Mouse (Mus musculus) large intestine, adult 2 months (tissue): ENCODE results near the gene Cryzl2. TPM values are rescaled to one million over a fixed set of nuclear protein-coding genes. Genes with fewer than 3 reads are reported as not detected.
A peak's percentile ranks its signal among the peaks of the same experiment; 100 is the strongest.

Experiments used
- DNase-seq: peaks from one replicate; pipeline ENCODE4 v3.0.0-alpha.2; 2012; ENCODE audit warnings: low read depth, low spot score
- WGBS: fragments of 180-500 bp; shearing (Covaris S2); methylation state at CpG from one replicate; pipeline ENCODE4 v1.1.7; 2018; 5-methylcytosine and 5-hydroxymethylcytosine counted together
- polyA plus RNA-seq: library from polyadenylated mRNA; depleted of rRNA; stranded (reverse); fragments of >200 nt; gene quantifications from 2 replicates; pipeline ENCODE4 v1.2.3, GENCODE M21; 2012; rRNA removed

Gene Cryzl2
- polyA plus RNA-seq, result 4.6 and 4.9 TPM in 2 replicates

GRCm38 (mm10) chr1:157458421-157459208 is at the start of gene Cryzl2:
Gene Cryzl2, plus strand, starts transcription at chr1:157458577.
- DNase-seq, result peak; percentile 42
- 23% methylated on average over 27 of the region's 29 CpGs for WGBS

DNA sequence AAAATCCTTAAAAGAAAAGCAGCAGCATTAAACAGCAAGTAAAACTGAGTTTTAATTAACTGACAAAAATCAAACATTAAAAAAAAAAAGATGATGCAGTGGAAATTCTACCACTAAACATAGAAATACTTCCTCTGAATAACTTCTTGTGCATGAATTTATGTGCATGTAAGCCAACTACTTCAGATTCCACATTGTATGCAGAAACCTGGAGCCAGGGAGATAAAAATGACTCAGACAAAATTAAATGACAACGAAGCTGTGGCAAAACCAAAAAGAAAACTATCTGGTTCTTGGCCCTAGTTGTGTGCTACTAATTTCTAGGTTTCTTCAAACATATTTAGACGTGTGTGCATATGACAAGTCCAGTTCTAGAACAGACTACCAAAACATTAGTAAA is 48.7 kb upstream of the Cryzl2 start:
- WGBS, result 75% methylated on average over 2 of the region's 2 CpGs
- no peak for DNase-seq

DNA sequence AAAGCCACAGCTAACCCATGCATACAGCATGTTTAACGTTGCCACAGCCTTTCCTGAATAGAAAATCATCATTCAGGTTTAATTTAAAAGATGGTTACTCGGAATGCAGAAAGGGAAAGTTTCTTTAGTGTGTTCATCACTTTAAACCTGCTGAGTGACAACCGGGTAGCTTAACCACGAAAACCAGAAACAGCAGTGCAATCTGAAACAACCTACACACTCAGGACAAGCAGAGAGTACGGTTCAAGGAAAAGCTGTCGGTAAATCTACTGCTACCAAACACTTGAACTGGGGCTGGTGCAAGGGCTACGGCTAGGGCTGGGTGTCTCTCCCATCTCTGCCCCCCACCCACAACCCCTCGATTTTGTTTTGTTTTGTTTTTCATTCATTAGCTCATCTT is 47.4 kb upstream of the Cryzl2 start:
- 24% methylated on average over 8 of the region's 8 CpGs for WGBS
- DNase-seq, result no peak

DNA sequence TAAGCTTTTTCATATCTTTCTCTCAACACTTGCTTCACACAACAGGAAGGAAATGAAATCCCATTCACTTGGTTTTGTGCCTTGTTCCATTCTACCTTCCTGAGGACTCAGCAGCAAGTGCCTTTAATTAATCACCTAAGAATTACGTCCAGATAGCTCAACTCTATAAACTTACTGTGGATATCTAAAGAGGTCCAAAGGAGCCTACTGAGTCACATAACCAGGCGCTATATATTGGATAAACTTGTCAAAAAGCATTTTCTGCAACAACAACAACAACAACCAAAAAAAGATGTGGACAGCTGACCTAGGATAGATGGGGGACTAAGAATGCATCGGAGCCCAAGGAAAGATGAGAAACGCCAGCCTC is 47.1 kb upstream of the Cryzl2 start:
- DNase-seq, result no peak
- 3% methylated on average over 4 of the region's 4 CpGs for WGBS

DNA sequence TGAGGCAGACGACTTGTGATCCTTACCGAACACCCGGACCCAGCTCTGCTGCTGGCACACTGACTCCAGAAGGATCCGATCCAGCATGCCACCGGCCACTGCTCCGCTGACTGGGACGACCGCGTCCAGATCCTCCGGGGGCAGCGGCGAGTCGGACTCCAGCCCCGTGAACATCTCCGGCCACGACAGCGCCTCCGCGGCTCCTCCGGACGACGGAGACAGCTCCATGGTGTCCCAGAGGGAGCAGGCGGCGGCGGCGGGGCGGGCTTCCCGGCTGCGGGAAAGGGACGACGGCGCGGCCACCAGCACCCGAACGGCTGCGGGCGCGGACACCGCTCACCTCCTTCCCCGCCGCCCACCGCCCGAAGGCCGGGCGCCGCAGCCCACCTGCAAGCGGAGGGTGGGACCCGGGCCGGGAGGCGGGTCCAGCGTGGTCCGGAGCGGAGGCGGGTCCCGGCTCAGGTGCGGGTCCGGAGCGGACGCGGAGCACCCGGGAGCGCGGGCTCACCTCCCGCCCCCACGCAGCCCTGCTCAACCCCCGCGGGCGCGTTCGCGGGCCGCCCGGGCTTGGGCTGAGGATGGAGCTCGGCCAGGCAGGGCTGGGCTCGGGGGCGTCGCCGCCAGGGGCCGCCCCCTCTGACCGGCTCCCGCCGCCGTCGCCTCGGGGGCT is 46.5 kb upstream of the Cryzl2 start:
- no peak for DNase-seq
- WGBS, result under 1% methylated on average over 85 of the region's 85 CpGs

DNA sequence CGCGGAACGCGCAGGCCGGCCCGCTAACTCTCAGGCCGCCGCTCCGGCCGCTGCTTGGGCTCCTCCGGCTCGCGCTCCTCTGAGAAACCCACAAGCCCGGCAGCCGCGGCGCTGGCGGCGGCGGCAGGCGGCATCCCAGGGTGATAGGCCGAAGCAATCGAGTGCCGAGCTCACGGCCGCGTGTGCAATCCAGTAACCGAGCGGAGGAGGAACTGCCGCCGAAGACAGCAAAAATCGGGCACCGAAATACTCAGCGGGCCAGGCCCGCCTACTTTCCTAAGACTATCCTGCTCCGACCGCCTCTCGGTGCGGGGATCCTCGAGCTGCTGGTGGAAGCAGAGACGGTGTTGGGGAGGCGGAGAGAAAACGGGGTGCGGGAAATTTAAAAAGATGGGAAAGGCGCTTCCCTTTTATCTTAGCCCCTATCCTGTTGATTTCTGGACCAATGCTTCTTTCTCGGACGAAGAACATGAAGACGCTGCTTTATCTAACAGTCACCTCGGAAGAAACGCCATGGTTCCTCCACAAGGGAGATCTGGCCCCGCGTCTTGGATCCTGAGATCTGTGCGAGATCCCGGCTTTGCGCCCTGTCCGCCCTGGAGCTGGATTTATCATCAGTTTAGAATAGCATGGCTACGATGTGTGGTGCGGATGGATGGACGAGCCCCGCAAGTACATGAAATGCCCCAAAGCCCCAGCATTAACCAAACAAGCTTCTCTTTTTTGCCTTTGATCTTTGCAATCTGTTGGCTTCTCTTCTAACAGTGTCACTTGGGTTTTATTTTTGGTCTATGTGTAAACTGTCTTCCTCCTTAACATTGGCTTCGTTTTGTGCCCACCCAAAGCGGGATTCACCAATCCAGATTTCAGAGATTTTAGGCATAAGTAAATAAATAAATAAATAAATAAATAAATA is 45.7 kb upstream of the Cryzl2 start, which contains the start of gene Rasal2:
Gene Rasal2, minus strand, starts transcription at position 142 of the 916 bp plus-strand sequence.
- WGBS, result 2% methylated on average over 62 of the region's 62 CpGs
- DNase-seq, result peak; percentile 81

GRCm38 (mm10) chr1:157415771-157416170 is 42.6 kb upstream of the Cryzl2 start:
- 78% methylated on average over 3 of the region's 3 CpGs for WGBS

DNA sequence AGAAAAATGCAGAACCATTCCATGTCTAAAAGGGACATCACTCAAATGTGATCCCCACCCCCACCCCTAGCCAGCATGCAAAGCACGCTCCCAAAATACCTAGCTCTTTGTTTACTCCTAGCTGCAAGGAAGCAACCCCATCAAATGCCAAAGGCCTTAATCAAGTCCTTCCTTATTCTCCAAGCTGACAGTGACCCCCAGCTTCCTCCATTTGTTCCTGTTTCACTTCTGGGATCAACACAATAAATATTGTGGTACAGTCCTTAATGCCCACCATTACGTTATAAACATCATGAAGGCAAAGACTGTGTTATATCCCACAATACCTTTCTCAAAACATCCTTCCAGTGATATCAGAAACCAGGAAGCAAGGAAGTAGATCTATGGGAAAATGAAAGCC is 41.7 kb upstream of the Cryzl2 start:
- DNase-seq, result no peak
- 89% methylated on average over 2 of the region's 2 CpGs for WGBS

More at GRCm38 (mm10) chr1:157415771-157416170, 42.6 kb upstream of the Cryzl2 start:
- no peak for DNase-seq

GRCm38 (mm10) chr1:157417414-157417813 is 41.0 kb upstream of the Cryzl2 start:
- DNase-seq, result no peak
- WGBS, result 77% methylated on average over 3 of the region's 3 CpGs

DNA sequence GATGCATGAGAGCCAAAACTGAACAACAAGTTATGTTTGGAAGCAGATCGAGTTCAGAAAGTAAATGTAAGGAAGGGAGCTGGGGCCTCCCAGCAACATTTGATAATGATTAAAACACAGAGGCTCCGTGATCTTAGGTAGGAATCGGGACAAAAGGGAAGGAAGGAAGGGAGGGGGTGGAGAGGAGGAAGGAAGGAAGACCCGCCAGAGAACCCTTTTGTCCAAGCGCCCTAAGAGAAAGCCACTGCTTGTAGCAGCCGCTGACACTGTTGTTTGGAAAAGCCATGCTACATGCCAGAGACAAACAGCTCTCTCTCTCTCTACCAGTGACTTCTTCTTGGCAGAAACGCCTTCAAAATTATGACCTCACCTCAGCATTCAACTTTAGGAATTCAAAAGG is 40.5 kb upstream of the Cryzl2 start:
- WGBS, result 62% methylated on average over 7 of the region's 7 CpGs
- DNase-seq, result no peak

DNA sequence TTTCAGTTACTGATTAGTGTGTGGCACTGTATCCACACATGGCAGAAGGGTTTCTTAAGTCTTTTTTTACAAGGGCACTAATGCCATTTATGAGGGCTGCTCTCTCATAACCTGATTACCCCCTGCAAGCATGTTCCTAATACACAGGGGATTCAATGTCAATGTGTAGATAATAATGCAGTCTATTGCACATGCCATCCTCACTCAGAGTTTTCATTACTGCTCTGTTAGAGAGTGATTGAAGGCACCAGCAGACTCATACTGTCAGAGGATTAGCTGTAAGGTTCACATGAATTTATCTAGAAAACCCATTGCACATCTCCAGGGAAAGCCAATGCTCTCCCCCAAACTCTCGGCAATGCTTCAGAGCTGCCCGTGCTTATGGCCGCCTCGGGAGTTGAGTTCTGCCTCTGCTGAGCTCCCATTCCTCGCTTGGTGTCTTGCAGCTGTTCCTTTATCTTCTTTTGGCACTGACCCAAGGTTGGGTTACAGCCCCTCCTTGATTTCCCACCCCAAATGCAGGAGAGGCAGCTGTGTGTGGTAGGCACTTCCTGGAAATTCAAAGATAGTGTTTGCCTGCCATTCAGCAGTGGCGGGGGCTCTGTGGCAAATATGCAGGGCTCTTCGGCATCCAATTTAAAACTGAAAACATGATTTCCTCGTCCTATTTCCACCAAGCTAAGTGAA is 32.5 kb upstream of the Cryzl2 start:
- no peak for DNase-seq
- WGBS, result 39% methylated on average over 8 of the region's 8 CpGs

- DNase-seq, result no peak
- WGBS, result 66% methylated on average over 1 of the region's 1 CpGs
Measured at GRCm38 (mm10) chr1:157426933-157427332, 31.4 kb upstream of the Cryzl2 start.

- 96% methylated on average over 4 of the region's 4 CpGs for WGBS
- DNase-seq, result no peak
Measured at GRCm38 (mm10) chr1:157427604-157428003, 30.8 kb upstream of the Cryzl2 start.

DNA sequence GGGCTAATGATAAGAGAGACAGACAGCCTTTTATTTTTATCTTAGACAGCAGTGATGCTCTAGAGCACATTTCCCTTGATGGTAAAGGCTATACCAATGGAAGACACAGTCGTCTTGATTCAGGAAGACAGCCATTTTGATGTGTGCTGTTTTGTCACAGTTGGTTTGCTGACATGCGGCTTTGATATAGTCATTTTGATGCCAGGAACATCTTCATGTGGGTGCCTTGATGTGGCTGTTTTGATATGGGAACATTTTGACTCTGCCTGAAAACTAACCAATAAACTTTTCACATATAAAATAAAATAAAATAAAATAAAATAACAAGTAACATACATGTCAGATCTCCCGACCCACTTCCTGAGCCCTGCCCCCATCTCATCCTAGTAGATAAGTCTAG is 30.0 kb upstream of the Cryzl2 start:
- 83% methylated on average over 3 of the region's 3 CpGs for WGBS
- DNase-seq, result no peak

GRCm38 (mm10) chr1:157433316-157433715 is 25.1 kb upstream of the Cryzl2 start:
- 71% methylated on average over 3 of the region's 3 CpGs for WGBS

DNA sequence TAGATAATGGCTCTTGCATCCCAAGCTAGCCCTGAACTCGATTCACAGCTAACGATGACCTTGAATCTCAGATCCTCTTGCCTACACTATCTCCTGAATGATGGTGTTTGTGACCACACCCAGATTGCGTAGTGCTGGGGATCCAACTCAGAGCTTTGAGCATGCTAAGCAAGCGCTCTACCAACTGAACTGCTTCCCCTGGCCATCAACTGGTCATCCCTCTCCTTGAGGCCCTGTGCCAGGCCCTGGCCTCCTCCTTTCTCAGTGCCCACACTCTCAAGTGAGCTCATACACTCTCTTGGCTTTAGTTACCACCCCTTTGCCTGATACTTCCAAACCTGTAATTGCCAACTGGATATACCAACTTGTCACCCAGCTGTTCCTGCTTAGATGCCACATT is 24.0 kb upstream of the Cryzl2 start:
- WGBS, result 84% methylated on average over 4 of the region's 4 CpGs
- no peak for DNase-seq

More at GRCm38 (mm10) chr1:157433316-157433715, 25.1 kb upstream of the Cryzl2 start:
- no peak for DNase-seq

GRCm38 (mm10) chr1:157435926-157436325 is 22.5 kb upstream of the Cryzl2 start:
- DNase-seq, result no peak
- WGBS, result 77% methylated on average over 6 of the region's 6 CpGs

DNA sequence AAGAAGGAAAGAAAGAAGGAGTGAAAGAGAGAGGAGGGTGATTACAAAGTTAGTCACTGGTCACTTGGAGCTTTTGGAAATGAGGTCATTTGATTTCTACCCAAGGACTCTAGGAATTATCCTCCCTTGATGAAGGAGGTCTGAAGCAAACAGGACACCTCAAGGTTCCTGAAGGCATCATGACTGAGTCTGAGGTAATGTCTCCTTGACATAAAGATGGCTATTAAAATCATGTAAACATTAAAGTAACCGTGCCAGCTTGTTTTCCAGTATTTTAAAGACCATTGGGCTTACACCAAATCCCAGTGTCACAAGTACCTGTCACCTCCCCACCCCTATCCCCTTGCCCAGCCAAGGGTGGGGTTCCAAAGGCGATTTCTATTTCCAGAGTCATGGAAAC is 20.1 kb upstream of the Cryzl2 start:
- no peak for DNase-seq
- WGBS, result 65% methylated on average over 2 of the region's 2 CpGs

DNA sequence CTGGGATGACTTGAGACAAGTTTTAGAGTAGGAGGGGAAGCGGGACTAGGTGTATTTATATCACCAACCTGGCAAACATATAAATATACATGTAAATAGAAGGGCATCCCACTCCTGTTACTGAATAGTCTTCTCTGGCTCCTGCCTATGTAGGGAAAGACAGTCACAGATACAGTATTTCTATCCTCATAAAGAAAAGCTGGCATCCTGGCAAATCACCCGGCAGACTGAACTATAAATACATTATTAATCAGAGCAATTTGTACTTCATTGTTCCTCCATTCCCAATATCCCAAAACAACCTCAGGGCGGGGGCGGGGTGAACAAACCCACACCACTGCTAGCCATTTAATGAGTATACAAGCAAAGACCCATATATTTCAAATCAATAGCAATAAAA is 19.3 kb upstream of the Cryzl2 start:
- WGBS, result 93% methylated on average over 4 of the region's 4 CpGs
- DNase-seq, result no peak
